Mouse (Mus musculus): ENCODE results near the gene Lpar5.

- TF ChIP-seq GATA1 (IDR thresholded peaks at IDR 0.05; ENCODE audit: borderline replicate concordance, low read length): no peak
- no peak for TF ChIP-seq FLI1 (IDR thresholded peaks at IDR 0.05; ENCODE audit: low read length)
Observed at GRCm38 (mm10) chr6:125101444-125101843, 33.7 kb downstream of the Lpar5 start.
